Mouse (Mus musculus) MEL (cell line): Measurements from ENCODE around the gene Tdrd6. TPM values are rescaled to one million over a fixed set of nuclear protein-coding genes. Genes with fewer than 3 reads are reported as not detected.

Experiments used
- DNase-seq: peaks from one replicate; pipeline ENCODE4 v3.0.0; 2011; ENCODE audit warnings: low read depth, low spot score
- H3K27ac ChIP-seq: 2 replicates; pipeline ENCODE4 v1.5.1; 2012; ENCODE audit warnings: low read depth, mild to moderate bottlenecking, control low read depth, low read length, moderate library complexity; ENCODE audit not compliant: control insufficient read depth
- H3K27me3 ChIP-seq, 2 experiments: fragments of 150-350 bp in 1 of 2; sonication (generic) in 1 of 2; 2 replicates each; pipeline ENCODE4 v1.6.1; 2012; ENCODE audit warnings: low read length in 2 of 2, mild to moderate bottlenecking in 2 of 2, improper control_type of control experiment in 1 of 2, moderate library complexity in 1 of 2; ENCODE audit not compliant: insufficient read depth in 2 of 2, control insufficient read depth in 1 of 2
- H3K36me3 ChIP-seq, 2 experiments: 2 replicates each; pipeline ENCODE4 v1.6.1; 2012 to 2014; ENCODE audit warnings: low read length in 2 of 2, improper control_type of control experiment in 1 of 2, inconsistent platforms in 1 of 2, mild to moderate bottlenecking in 1 of 2; ENCODE audit not compliant: insufficient read depth in 2 of 2, control insufficient read depth in 1 of 2
- H3K4me1 ChIP-seq, 2 experiments: fragments of 150-350 bp in 1 of 2; sonication (generic) in 1 of 2; 2 replicates each; pipeline ENCODE4 v1.6.1; 2012; ENCODE audit warnings: low read length in 2 of 2, improper control_type of control experiment in 1 of 2, mild to moderate bottlenecking in 1 of 2; ENCODE audit not compliant: insufficient read depth in 2 of 2, control insufficient read depth in 1 of 2
- H3K4me3 ChIP-seq, 2 experiments: fragments of 150-350 bp in 1 of 2; sonication (generic) in 1 of 2; 2 replicates each; pipeline ENCODE4 v1.5.1; 2012; ENCODE audit warnings: low read depth in 2 of 2, low read length in 2 of 2, mild to moderate bottlenecking in 2 of 2, moderate library complexity in 2 of 2, control low read depth in 1 of 2, improper control_type of control experiment in 1 of 2; ENCODE audit not compliant: control insufficient read depth in 1 of 2, insufficient read depth in 1 of 2
- H3K79me2 ChIP-seq: 2 replicates; pipeline ENCODE4 v1.6.1; 2012; ENCODE audit warnings: mild to moderate bottlenecking, low read length, moderate library complexity; ENCODE audit not compliant: control insufficient read depth, poor library complexity, insufficient read depth
- H3K9ac ChIP-seq: 2 replicates; pipeline ENCODE4 v1.6.1; 2012; ENCODE audit warnings: low read depth, mild to moderate bottlenecking, control low read depth, low read length, moderate library complexity; ENCODE audit not compliant: control insufficient read depth, poor library complexity, severe bottlenecking
- H3K9me3 ChIP-seq: fragments of 150-350 bp; sonication (generic); replicated peaks from 2 replicates; pipeline ENCODE4 v1.6.1; 2012; ENCODE audit warnings: mild to moderate bottlenecking, low read length, improper control_type of control experiment, moderate library complexity; ENCODE audit not compliant: insufficient read depth
- CHD2 ChIP-seq: IDR thresholded peaks from 2 replicates; pipeline ENCODE4 v1.6.1; 2011; ENCODE audit warnings: low read length, improper control_type of control experiment
- CTCF ChIP-seq, 3 experiments: IDR thresholded peaks in 2 of 3; conservative IDR thresholded peaks in 1 of 3; 2 replicates each; pipeline ENCODE4 v1.5.1; 2011 to 2012; ENCODE audit warnings: low read length in 3 of 3, low read depth in 2 of 3, mild to moderate bottlenecking in 2 of 3, improper control_type of control experiment in 1 of 3, inconsistent platforms in 1 of 3, mixed read lengths in 1 of 3, moderate library complexity in 1 of 3; ENCODE audit not compliant: control insufficient read depth in 1 of 3, insufficient read depth in 1 of 3, poor library complexity in 1 of 3, severe bottlenecking in 1 of 3
- EP300 ChIP-seq, 2 experiments: IDR thresholded peaks; 2 replicates each; pipeline ENCODE4 v1.6.1; 2011; ENCODE audit warnings: improper control_type of control experiment in 2 of 2, low read length in 2 of 2, low read depth in 1 of 2, mild to moderate bottlenecking in 1 of 2
- ETS1 ChIP-seq: IDR thresholded peaks from 2 replicates; pipeline ENCODE4 v1.6.1; 2012; ENCODE audit warnings: low read depth, mild to moderate bottlenecking, inconsistent platforms, low read length, improper control_type of control experiment, moderate library complexity
- GABPA ChIP-seq: IDR thresholded peaks from 2 replicates; pipeline ENCODE4 v1.6.1; 2012; ENCODE audit warnings: low read depth, mild to moderate bottlenecking, inconsistent platforms, low read length, improper control_type of control experiment, moderate library complexity
- HCFC1 ChIP-seq: IDR thresholded peaks from 2 replicates; pipeline ENCODE4 v1.6.1; 2012; ENCODE audit warnings: low read depth, mild to moderate bottlenecking, inconsistent platforms, low read length, improper control_type of control experiment, moderate library complexity
- KAT2A ChIP-seq: conservative IDR thresholded peaks from 2 replicates; pipeline ENCODE4 v1.6.1; 2012; ENCODE audit warnings: low read depth, low read length, improper control_type of control experiment, inconsistent platforms
- MAFK ChIP-seq: IDR thresholded peaks from 2 replicates; pipeline ENCODE4 v1.6.1; 2011; ENCODE audit warnings: low read depth, mild to moderate bottlenecking, low read length, improper control_type of control experiment, borderline replicate concordance
- MAZ ChIP-seq: IDR thresholded peaks from 2 replicates; pipeline ENCODE4 v1.6.1; 2012; ENCODE audit warnings: low read depth, mild to moderate bottlenecking, inconsistent platforms, low read length, improper control_type of control experiment
- MEF2A ChIP-seq: IDR thresholded peaks from 2 replicates; pipeline ENCODE4 v1.6.1; 2014; ENCODE audit warnings: low read depth, mild to moderate bottlenecking, inconsistent platforms, low read length, improper control_type of control experiment; ENCODE audit not compliant: poor library complexity, insufficient replicate concordance, severe bottlenecking; ENCODE audit errors: extremely low read depth
- MYB ChIP-seq: IDR thresholded peaks from 2 replicates; pipeline ENCODE4 v1.6.1; 2011; ENCODE audit warnings: mild to moderate bottlenecking, low read depth, low read length, improper control_type of control experiment
- MYC ChIP-seq: IDR thresholded peaks from 2 replicates; pipeline ENCODE4 v1.6.1; 2011; ENCODE audit warnings: low read depth, mild to moderate bottlenecking, low read length, improper control_type of control experiment, moderate library complexity
- NELFE ChIP-seq: IDR thresholded peaks from 2 replicates; pipeline ENCODE4 v1.6.1; 2011; ENCODE audit warnings: low read depth, low read length, improper control_type of control experiment
- NRF1 ChIP-seq: IDR thresholded peaks from 2 replicates; pipeline ENCODE4 v1.6.1; 2014; ENCODE audit warnings: low read depth, mild to moderate bottlenecking, inconsistent platforms, low read length, improper control_type of control experiment, moderate library complexity; ENCODE audit not compliant: poor library complexity, insufficient read depth, severe bottlenecking
- POLR2A ChIP-seq, 2 experiments: IDR thresholded peaks; 2 replicates each; pipeline ENCODE4 v1.6.1; 2011 to 2012; ENCODE audit warnings: low read length in 2 of 2, mild to moderate bottlenecking in 2 of 2, control low read depth in 1 of 2, improper control_type of control experiment in 1 of 2, low read depth in 1 of 2, moderate library complexity in 1 of 2; ENCODE audit not compliant: control insufficient read depth in 1 of 2, insufficient read depth in 1 of 2, poor library complexity in 1 of 2
- POLR2AphosphoS2 ChIP-seq: IDR thresholded peaks from 2 replicates; pipeline ENCODE4 v1.6.1; 2011; ENCODE audit warnings: low read length, improper control_type of control experiment
- RAD21 ChIP-seq: IDR thresholded peaks from 2 replicates; pipeline ENCODE4 v1.6.1; 2011; ENCODE audit warnings: mild to moderate bottlenecking, low read depth, low read length, improper control_type of control experiment
- SMC3 ChIP-seq: IDR thresholded peaks from 2 replicates; pipeline ENCODE4 v1.6.1; 2011; ENCODE audit warnings: low read depth, low read length, improper control_type of control experiment
- TAL1 ChIP-seq: IDR thresholded peaks from 2 replicates; pipeline ENCODE4 v1.6.1; 2012; ENCODE audit warnings: mild to moderate bottlenecking, inconsistent platforms, low read length, moderate library complexity, mixed read lengths
- TBP ChIP-seq: IDR thresholded peaks from 2 replicates; pipeline ENCODE4 v1.8.0; 2011; ENCODE audit warnings: low read depth, low read length, improper control_type of control experiment
- TCF12 ChIP-seq: IDR thresholded peaks from 2 replicates; pipeline ENCODE4 v1.6.1; 2014; ENCODE audit warnings: low read depth, mild to moderate bottlenecking, inconsistent platforms, low read length, improper control_type of control experiment, moderate library complexity
- USF1 ChIP-seq: IDR thresholded peaks from 2 replicates; pipeline ENCODE4 v1.6.1; 2014; ENCODE audit warnings: low read depth, mild to moderate bottlenecking, inconsistent platforms, low read length, improper control_type of control experiment, moderate library complexity
- ZC3H11A ChIP-seq: IDR thresholded peaks from 2 replicates; pipeline ENCODE4 v1.6.1; 2012; ENCODE audit warnings: low read depth, mild to moderate bottlenecking, inconsistent platforms, low read length, improper control_type of control experiment
- ZNF384 ChIP-seq: IDR thresholded peaks from 2 replicates; pipeline ENCODE4 v1.6.1; 2012; ENCODE audit warnings: low read depth, mild to moderate bottlenecking, inconsistent platforms, low read length, improper control_type of control experiment
- polyA plus RNA-seq, 2 experiments: library from polyadenylated mRNA; stranded (reverse) in 1 of 2; unstranded in 1 of 2; fragments of >175 nt in 1 of 2; fragments of >200 nt in 1 of 2; gene quantifications; 2 replicates each; pipeline versions ENCODE4 v1.2.1 to v1.2.4; 2012; ENCODE audit warnings: low replicate concordance in 2 of 2, low read depth in 1 of 2; ENCODE audit not compliant: insufficient read length in 2 of 2, insufficient read depth in 1 of 2, missing spikeins in 1 of 2
- total RNA-seq: library from RNA; depleted of rRNA; stranded (reverse); fragments of 300-350 nt; gene quantifications from 2 replicates; pipeline ENCODE4 v1.2.3, GENCODE M21; 2012; rRNA removed

The Tdrd6 gene
- total RNA-seq (not detected in 2 replicates), polyA plus RNA-seq (not detected)

DNA sequence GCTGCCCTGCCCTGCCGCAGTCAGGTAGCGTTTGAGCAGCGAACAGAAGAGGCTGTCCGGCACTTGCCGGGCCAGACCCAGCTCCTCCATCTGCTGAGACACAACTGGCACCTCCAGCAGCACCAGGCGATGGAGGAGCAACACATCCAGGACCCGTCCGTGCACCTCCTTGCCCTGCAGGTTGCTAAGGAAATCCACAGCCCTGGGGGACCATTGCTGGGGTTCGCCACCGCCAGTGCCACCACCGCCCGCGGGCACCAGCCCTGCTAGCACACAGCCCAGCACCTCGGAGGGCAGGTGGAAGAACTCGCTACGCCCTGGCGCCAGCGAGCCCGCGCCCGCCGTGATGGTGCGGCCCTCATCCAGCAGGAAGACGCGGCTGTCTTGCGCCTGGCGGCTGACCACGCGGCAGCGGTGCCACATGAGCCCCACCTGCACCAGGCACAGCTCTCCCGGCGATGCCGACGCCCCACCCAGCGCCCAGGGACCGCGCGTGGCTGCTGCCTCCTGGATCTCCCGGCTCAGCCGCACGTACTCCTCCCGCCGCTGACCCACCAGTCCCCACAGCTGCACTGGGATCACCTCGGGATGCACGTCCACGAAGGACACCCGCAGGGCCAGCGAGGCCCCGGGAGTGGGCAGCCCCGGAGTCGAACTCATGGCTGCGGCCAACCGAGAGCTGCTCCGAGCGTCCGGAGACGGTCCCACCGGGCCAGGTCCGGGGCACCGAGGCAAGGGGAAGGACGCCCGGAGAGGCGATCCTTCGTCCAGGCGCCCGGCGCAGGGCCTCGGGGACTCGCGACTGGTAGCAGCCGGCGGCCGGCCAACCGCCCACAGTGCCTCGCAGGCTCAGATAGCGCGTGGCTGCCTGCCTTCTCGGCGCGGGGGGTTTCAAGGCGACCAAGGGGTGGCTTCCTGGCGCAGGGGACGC, at the start of gene Tdrd6:
Gene Tdrd6, minus strand, starts transcription at position 804 of the 931 bp plus-strand sequence.
- Histone ChIP-seq H3K4me1 (no peaks in the 10 kb centered on the region), H3K27ac (no peak within 1 kb of the TSS), H3K27me3 (no peaks in the 10 kb centered on the region), H3K79me2 (no peaks in the 10 kb centered on the region), H3K36me3 (no peaks in the 10 kb centered on the region), H3K9ac (no peak within 1 kb of the TSS), H3K4me3 (no peak within 1 kb of the TSS), H3K9me3 (no peaks in the 10 kb centered on the region)
- DNase-seq, result no peak
- no peak for TF ChIP-seq NRF1
- TF ChIP-seq TBP, result no peak
- no peak for TF ChIP-seq TCF12
- no peak for TF ChIP-seq RAD21
- no peak for TF ChIP-seq MYC

DNA sequence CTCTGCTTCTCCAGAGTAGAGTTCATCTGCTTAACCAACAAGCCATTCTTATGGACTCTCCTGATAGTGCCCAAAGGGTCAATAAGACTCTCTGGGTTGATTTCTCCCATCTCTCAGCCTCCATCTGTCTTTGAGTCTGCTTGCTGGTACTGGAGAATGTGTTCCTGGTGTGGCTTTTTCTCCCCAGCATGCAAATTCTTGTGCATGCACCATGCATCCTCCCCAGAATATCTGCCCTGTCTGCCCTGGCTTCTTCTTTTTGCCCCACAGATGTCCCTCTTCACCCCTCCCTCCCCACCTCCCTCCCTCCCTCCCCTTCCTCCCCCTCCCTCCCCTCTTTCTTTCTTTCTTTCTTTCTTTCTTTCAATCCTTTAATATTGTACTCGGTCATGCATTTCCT, 47.2 kb upstream of the Tdrd6 start:
- no peaks in the 10 kb centered on the region for H3K27me3 ChIP-seq
- H3K9ac ChIP-seq, result no peak overlapping the region
- H3K9me3 ChIP-seq, result no peaks in the 10 kb centered on the region
- no peak overlapping the region for H3K4me3 ChIP-seq
- H3K36me3 ChIP-seq, result no peaks in the 10 kb centered on the region
- H3K4me1 ChIP-seq, result no peaks in the 10 kb centered on the region
- H3K79me2 ChIP-seq, result no peaks in the 10 kb centered on the region
- H3K27ac ChIP-seq, result no peak overlapping the region
- no peak for DNase-seq
- TF ChIP-seq SMC3 (no peak), NELFE (no peak), MYB (no peak), CTCF (IDR thresholded peaks at IDR 0.05 in 2 of 3, conservative IDR thresholded peaks at IDR 0.05 in 1 of 3; ENCODE audit: control insufficient read depth in 1 of 3, insufficient read depth in 1 of 3, low read depth in 2 of 3, low read length in 3 of 3, poor library complexity in 1 of 3, severe bottlenecking in 1 of 3) (no peak), TAL1 (no peak), TCF12 (no peak), USF1 (no peak), KAT2A (no peak), MEF2A (no peak), GABPA (no peak), POLR2A (IDR thresholded peaks at IDR 0.05; ENCODE audit: control insufficient read depth in 1 of 2, insufficient read depth in 1 of 2, low read depth in 1 of 2, low read length in 2 of 2, poor library complexity in 1 of 2) (no peak), ZC3H11A (no peak), ZNF384 (no peak), POLR2AphosphoS2 (no peak), CHD2 (no peak), EP300 (IDR thresholded peaks at IDR 0.05; ENCODE audit: low read depth in 1 of 2, low read length in 2 of 2) (no peak), MAZ (no peak), ETS1 (no peak), HCFC1 (no peak), MAFK (no peak)
